Mouse (Mus musculus): ENCODE results near the gene Dtx2. TPM values are rescaled to one million over a fixed set of nuclear protein-coding genes. Genes with fewer than 3 reads are reported as not detected.

Dtx2 gene
- total and polyA plus RNA-seq, 3 experiments, result 11.9 to 17.2 TPM; not detected in 1

DNA sequence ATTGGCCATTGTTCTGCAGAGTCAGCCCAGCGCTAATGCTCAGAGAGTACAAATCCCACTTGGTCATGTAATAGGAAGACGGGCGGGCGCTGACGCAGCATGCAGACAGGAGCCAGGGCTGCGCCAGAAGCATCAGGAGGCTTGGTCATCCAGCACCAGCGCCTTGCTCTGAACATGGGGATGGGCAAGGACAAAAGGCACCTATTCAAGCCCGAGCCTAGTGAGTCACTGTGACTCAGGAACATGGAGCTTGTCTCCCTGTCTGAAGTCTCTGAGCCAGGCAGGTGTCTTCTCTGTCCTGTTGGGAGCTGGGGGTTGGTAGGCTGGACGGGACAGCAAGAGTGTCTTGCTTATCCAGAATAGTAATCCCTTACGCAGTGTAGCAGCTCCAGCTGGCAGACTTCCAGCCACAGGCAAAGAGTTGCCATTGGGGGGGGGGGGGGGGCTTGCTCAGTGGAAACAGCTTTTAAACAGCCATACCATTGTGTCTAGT is 48.6 kb upstream of the Dtx2 start:
- no peaks in the 10 kb centered on the region for H3K27me3 ChIP-seq (ENCODE audit: control insufficient read depth in 1 of 2, insufficient read depth in 2 of 2, low read length in 2 of 2)
- H3K9ac ChIP-seq (ENCODE audit: control insufficient read depth, low read depth, low read length, poor library complexity, severe bottlenecking), result no peak overlapping the region
- TF ChIP-seq E2F4 (IDR thresholded peaks at IDR 0.05; ENCODE audit: borderline replicate concordance, low read depth, low read length), result no peak
- TF ChIP-seq TAL1 (IDR thresholded peaks at IDR 0.05; ENCODE audit: low read length), result no peak
- TF ChIP-seq SIN3A (IDR thresholded peaks at IDR 0.05; ENCODE audit: low read length), result no peak
- TF ChIP-seq MYC (IDR thresholded peaks at IDR 0.05; ENCODE audit: low read depth, low read length), result no peak
- no peak for TF ChIP-seq POLR2AphosphoS2 (IDR thresholded peaks at IDR 0.05; ENCODE audit: low read length)
- no peak for TF ChIP-seq TCF12 (IDR thresholded peaks at IDR 0.05; ENCODE audit: low read depth, low read length)
- no peak for TF ChIP-seq NELFE (IDR thresholded peaks at IDR 0.05; ENCODE audit: low read depth, low read length)
- TF ChIP-seq NRF1 (IDR thresholded peaks at IDR 0.05; ENCODE audit: insufficient read depth, low read depth, low read length, poor library complexity, severe bottlenecking), result no peak
- no peak for TF ChIP-seq CHD1 (IDR thresholded peaks at IDR 0.05; ENCODE audit: low read depth, low read length)
- no peak for TF ChIP-seq RAD21 (IDR thresholded peaks at IDR 0.05; ENCODE audit: low read depth, low read length)
- TF ChIP-seq CTCF (IDR thresholded peaks at IDR 0.05 in 2 of 3, conservative IDR thresholded peaks at IDR 0.05 in 1 of 3; ENCODE audit: control insufficient read depth in 1 of 3, insufficient read depth in 1 of 3, low read depth in 2 of 3, low read length in 3 of 3, poor library complexity in 1 of 3, severe bottlenecking in 1 of 3), result no peak
- H3K4me3 ChIP-seq (ENCODE audit: control insufficient read depth in 1 of 2, insufficient read depth in 1 of 2, low read depth in 2 of 2, low read length in 2 of 2), result no peak overlapping the region
- H3K27ac ChIP-seq (ENCODE audit: control insufficient read depth, low read depth, low read length), result no peak overlapping the region
- H3K36me3 ChIP-seq (ENCODE audit: control insufficient read depth in 1 of 2, insufficient read depth in 2 of 2, low read length in 2 of 2), result peaks cover 0 to 2% of the 10 kb centered on the region in 2 experiments; a peak in 2 of 4 replicates
- no peak for DNase-seq (ENCODE audit: low read depth, low spot score)
- no peaks in the 10 kb centered on the region for H3K9me3 ChIP-seq (replicated peaks; ENCODE audit: insufficient read depth, low read length)
- peaks cover 2 to 10% of the 10 kb centered on the region in 2 experiments; a peak in 3 of 4 replicates for H3K4me1 ChIP-seq (ENCODE audit: control insufficient read depth in 1 of 2, insufficient read depth in 2 of 2, low read length in 2 of 2)
- no peaks in the 10 kb centered on the region for H3K79me2 ChIP-seq (ENCODE audit: control insufficient read depth, insufficient read depth, low read length, poor library complexity)

GRCm38 (mm10) chr5:135946621-135947020 is 48.0 kb upstream of the Dtx2 start:
- TF ChIP-seq MAX (IDR thresholded peaks at IDR 0.05; ENCODE audit: low read length) (no peak), MAFK (IDR thresholded peaks at IDR 0.05; ENCODE audit: borderline replicate concordance, low read depth, low read length) (no peak), RCOR1 (IDR thresholded peaks at IDR 0.05; ENCODE audit: low read depth, low read length) (no peak), HCFC1 (IDR thresholded peaks at IDR 0.05; ENCODE audit: low read depth, low read length) (no peak)
- no peaks in the 10 kb centered on the region for H3K9me3 ChIP-seq (replicated peaks; ENCODE audit: insufficient read depth, low read length)
- H3K9ac ChIP-seq (ENCODE audit: control insufficient read depth, low read depth, low read length, poor library complexity, severe bottlenecking), result no peak overlapping the region
- peaks cover 0 to 9% of the 10 kb centered on the region in 2 experiments; a peak in 2 of 4 replicates for H3K36me3 ChIP-seq (ENCODE audit: control insufficient read depth in 1 of 2, insufficient read depth in 2 of 2, low read length in 2 of 2)
- no peak overlapping the region for H3K27ac ChIP-seq (ENCODE audit: control insufficient read depth, low read depth, low read length)
- H3K4me3 ChIP-seq (ENCODE audit: control insufficient read depth in 1 of 2, insufficient read depth in 1 of 2, low read depth in 2 of 2, low read length in 2 of 2), result no peak overlapping the region
- no peak for DNase-seq (ENCODE audit: low read depth, low spot score)
- H3K27me3 ChIP-seq (ENCODE audit: control insufficient read depth in 1 of 2, insufficient read depth in 2 of 2, low read length in 2 of 2), result no peaks in the 10 kb centered on the region
- H3K4me1 ChIP-seq (ENCODE audit: control insufficient read depth in 1 of 2, insufficient read depth in 2 of 2, low read length in 2 of 2), result peaks cover 3 to 16% of the 10 kb centered on the region in 2 experiments
- H3K79me2 ChIP-seq (ENCODE audit: control insufficient read depth, insufficient read depth, low read length, poor library complexity), result no peaks in the 10 kb centered on the region

Data from MEL (cell line).